Mouse (Mus musculus): Measurements from ENCODE around the gene Gas8. TPM values are rescaled to one million over a fixed set of nuclear protein-coding genes. Genes with fewer than 3 reads are reported as not detected.
"Not testable (repeated sequence)": the region's sequence is repeated elsewhere in the genome, so short reads cannot be mapped to it uniquely, and the experiment has no call there.

Gene Gas8
- polyA plus RNA-seq, 1 experiment from 2014 or later, result 41.8 TPM

DNA sequence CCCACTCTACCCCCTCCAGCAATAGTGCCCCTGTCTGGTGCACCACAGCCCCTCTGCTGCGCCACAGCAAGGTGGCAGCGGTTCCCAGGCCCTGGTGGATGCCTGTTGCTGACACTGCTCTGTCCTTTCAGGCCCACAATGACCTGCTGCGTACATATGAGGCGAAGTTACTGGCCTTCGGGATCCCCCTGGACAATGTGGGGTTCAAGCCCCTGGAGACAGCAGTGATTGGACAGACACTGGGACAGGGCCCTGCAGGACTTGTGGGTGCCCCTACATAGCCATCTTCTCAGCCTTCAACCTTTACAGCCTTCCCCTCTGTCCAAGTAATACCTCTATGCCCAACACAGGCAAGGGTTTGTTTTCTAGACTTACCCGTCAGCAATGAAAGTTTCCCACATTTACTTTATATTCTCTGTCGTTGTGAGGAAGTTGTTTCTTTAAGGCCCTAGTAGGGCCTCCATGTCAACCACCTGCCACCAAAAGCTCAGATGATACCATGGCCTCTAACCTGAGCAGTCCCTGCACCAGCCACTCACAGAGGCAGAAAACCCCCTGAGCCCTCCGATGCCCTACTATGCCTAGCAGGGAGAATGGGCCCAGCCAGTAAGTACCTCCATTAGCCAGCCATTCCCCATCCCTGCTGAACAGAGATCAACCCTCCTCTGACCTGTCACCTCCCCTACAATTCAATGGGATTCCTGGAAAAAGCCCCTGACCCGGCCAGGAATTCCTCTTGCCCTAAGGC, 17.8 kb downstream of the Gas8 start:
- Histone ChIP-seq H3K27ac (no peak overlapping the region), H3K36me3 (ENCODE audit: inconsistent target) (peaks cover 50% of the 10 kb centered on the region; the same call in 1 of the 2 replicates), H3K4me3 (ENCODE audit: inconsistent target) (no peak overlapping the region), H3K79me2 (ENCODE audit: inconsistent target) (no peaks in the 10 kb centered on the region)
- WGBS (ENCODE audit: missing documents), result 95% methylated on average over 9 of the region's 9 CpGs

GRCm38 (mm10) chr8:123536990-123537380, 18.4 kb downstream of the Gas8 start:
- H3K4me3 ChIP-seq (ENCODE audit: inconsistent target), result no peak overlapping the region
- H3K36me3 ChIP-seq (ENCODE audit: inconsistent target), result peaks cover 44% of the 10 kb centered on the region; the same call in 1 of the 2 replicates
- 87% methylated on average over 8 of the region's 10 CpGs for WGBS (ENCODE audit: missing documents)
- H3K79me2 ChIP-seq (ENCODE audit: inconsistent target), result no peaks in the 10 kb centered on the region
- no peak overlapping the region for H3K27ac ChIP-seq

DNA sequence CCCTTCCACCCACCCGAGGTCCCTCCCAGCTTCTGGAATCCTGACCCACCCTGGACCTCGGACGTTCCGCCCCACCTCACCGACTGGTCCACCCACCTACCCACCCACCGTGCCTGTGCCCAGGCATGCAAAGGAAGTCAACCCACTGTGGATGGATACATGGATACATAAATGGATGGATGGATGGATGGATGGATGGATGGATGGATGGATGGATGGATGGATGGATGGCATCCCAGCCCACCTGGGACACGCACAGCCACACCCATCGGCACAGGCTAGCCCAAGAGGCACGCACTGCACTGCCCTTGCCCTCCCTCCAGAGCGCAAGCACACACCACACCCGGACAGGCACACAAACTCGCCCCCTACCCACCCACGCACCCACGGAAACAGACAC, 19.0 kb downstream of the Gas8 start:
- not testable (repeated sequence) for H3K79me2 ChIP-seq (ENCODE audit: inconsistent target); H3K27ac ChIP-seq; H3K4me3 ChIP-seq (ENCODE audit: inconsistent target)
- WGBS (ENCODE audit: missing documents), result no CpG with 5 or more reads among the region's 14 CpGs
- peaks cover 38% of the 10 kb centered on the region; the same call in 1 of the 2 replicates for H3K36me3 ChIP-seq (ENCODE audit: inconsistent target)

DNA sequence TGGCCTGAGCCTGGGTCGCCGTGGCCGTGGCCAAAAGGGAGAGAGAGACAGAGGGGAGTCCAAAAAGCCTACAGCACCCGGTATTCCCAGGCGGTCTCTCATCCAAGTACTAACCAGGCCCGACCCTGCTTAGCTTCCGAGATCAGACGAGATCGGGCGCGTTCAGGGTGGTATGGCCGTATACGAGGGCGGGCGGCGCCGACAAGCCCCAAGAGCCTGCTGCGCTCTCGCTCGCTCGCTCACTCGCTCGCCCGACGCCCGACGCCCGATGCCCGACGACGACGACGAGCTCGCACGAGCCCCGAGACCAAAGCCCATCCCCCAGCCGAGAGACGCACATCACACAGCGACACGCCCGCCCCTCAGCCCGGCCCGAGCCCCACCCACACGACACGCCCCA, 45.6 kb downstream of the Gas8 start:
- no CpG with 5 or more reads among the region's 45 CpGs for WGBS (ENCODE audit: missing documents)
- H3K27ac ChIP-seq; H3K79me2 ChIP-seq (ENCODE audit: inconsistent target); H3K4me3 ChIP-seq (ENCODE audit: inconsistent target); H3K36me3 ChIP-seq (ENCODE audit: inconsistent target): not testable (repeated sequence)

- not testable (repeated sequence) for H3K27ac ChIP-seq; H3K79me2 ChIP-seq (ENCODE audit: inconsistent target); H3K36me3 ChIP-seq (ENCODE audit: inconsistent target); H3K4me3 ChIP-seq (ENCODE audit: inconsistent target)
- WGBS (ENCODE audit: missing documents), result 62% methylated on average over 1 of the region's 10 CpGs
Measured at GRCm38 (mm10) chr8:123575386-123575785, 56.8 kb downstream of the Gas8 start.

Other genes with a start within 250 kb of the Gas8 start
- 1.4 to 7.1 TPM (median 4.2 TPM) in 3 replicates for gene Fanca, start 200.3 kb upstream of the Gas8 start, polyA plus RNA-seq (2018)
- gene Spire2, start 186.1 kb upstream of the Gas8 start, polyA plus RNA-seq (2018), result not detected in 3 replicates
- gene Tcf25, start 145.1 kb upstream of the Gas8 start, polyA plus RNA-seq (2018), result 120 to 135 TPM (median 125 TPM) in 3 replicates
- gene Mc1r, start 111.7 kb upstream of the Gas8 start, polyA plus RNA-seq (2018), result not detected in 3 replicates
- gene Tubb3, start 107.4 kb upstream of the Gas8 start, polyA plus RNA-seq (2018), result 0.14 TPM in 1 of 3 replicates, not detected in the others
- gene Def8, start 95.3 kb upstream of the Gas8 start, polyA plus RNA-seq (2018), result 10.3 to 15.7 TPM (median 13.9 TPM) in 3 replicates
- gene Afg3l1, start 40.9 kb upstream of the Gas8 start, polyA plus RNA-seq (2018), result 17.0 to 28.3 TPM (median 19.3 TPM) in 3 replicates
- gene Dbndd1, start 3.4 kb upstream of the Gas8 start, polyA plus RNA-seq (2018), result not detected in 3 replicates
- 1.3 to 2.2 TPM (median 1.3 TPM) in 3 replicates for gene Rhou, start 135.1 kb downstream of the Gas8 start, polyA plus RNA-seq (2018)